Mouse (Mus musculus) WW6 (cell line): ENCODE measurements around the gene Armc12.

Experiments
- DNase-seq: peaks from one replicate; pipeline ENCODE4 v3.0.0-alpha.2; 2013; ENCODE audit warnings: low read depth, low spot score

Gene Armc12

GRCm38 (mm10) chr17:28513337-28513736 lies 17.3 kb upstream of the Armc12 start:
- DNase-seq = no peak

GRCm38 (mm10) chr17:28513844-28514243 lies 16.8 kb upstream of the Armc12 start:
- DNase-seq = no peak

- no peak for DNase-seq
These were observed 16.1 kb upstream of the Armc12 start for GRCm38 (mm10) chr17:28514555-28514954.

- no peak for DNase-seq
These were observed 14.9 kb upstream of the Armc12 start for GRCm38 (mm10) chr17:28515431-28516341.

- no peak for DNase-seq
These were observed 13.7 kb upstream of the Armc12 start for GRCm38 (mm10) chr17:28516881-28517280.

- no peak for DNase-seq
These were observed 13.1 kb upstream of the Armc12 start, which contains the start of gene Fkbp5 for GRCm38 (mm10) chr17:28517441-28517955. TSS of gene Fkbp5 (minus strand) at chr17:28517527.

- DNase-seq = no peak
These were observed 12.5 kb upstream of the Armc12 start for GRCm38 (mm10) chr17:28517956-28518614.

- no peak for DNase-seq
These were observed 12.0 kb upstream of the Armc12 start for GRCm38 (mm10) chr17:28518615-28519071.

GRCm38 (mm10) chr17:28519827-28520226 lies 10.8 kb upstream of the Armc12 start:
- DNase-seq = no peak

- no peak for DNase-seq
These were observed 10.0 kb upstream of the Armc12 start for GRCm38 (mm10) chr17:28520561-28520960.

- DNase-seq = no peak
These were observed 9.4 kb upstream of the Armc12 start for GRCm38 (mm10) chr17:28521071-28521726.

GRCm38 (mm10) chr17:28521920-28522319 lies 8.7 kb upstream of the Armc12 start:
- DNase-seq = no peak

- peak; percentile 65 for DNase-seq
These were observed 7.8 kb upstream of the Armc12 start for GRCm38 (mm10) chr17:28522623-28523354.

GRCm38 (mm10) chr17:28523355-28524008 lies 7.1 kb upstream of the Armc12 start:
- DNase-seq = no peak

GRCm38 (mm10) chr17:28524009-28524695 lies 6.5 kb upstream of the Armc12 start:
- DNase-seq = no peak

- no peak for DNase-seq
These were observed 5.7 kb upstream of the Armc12 start for GRCm38 (mm10) chr17:28524831-28525430.

GRCm38 (mm10) chr17:28527184-28528042 lies 3.2 kb upstream of the Armc12 start:
- DNase-seq = no peak

GRCm38 (mm10) chr17:28528043-28528351 lies 2.6 kb upstream of the Armc12 start:
- DNase-seq = no peak

GRCm38 (mm10) chr17:28529116-28529515 lies 1.5 kb upstream of the Armc12 start:
- DNase-seq = no peak
